Mouse (Mus musculus) brain, embryonic 14.5 days (tissue): Measurements from ENCODE around the gene Cdh11.

ENCODE experiments used
- CTCF ChIP-seq: fragments of 200-500 bp; IDR thresholded peaks from 2 replicates; pipeline ENCODE4 v1.5.1; 2012; ENCODE audit warnings: inconsistent platforms, mild to moderate bottlenecking, moderate library complexity, borderline replicate concordance; ENCODE audit not compliant: insufficient read depth, insufficient read length; ENCODE audit errors: extremely low read depth
- POLR2A ChIP-seq: fragments of 200-500 bp; IDR thresholded peaks from 2 replicates; pipeline ENCODE4 v1.6.1; 2012; ENCODE audit warnings: mild to moderate bottlenecking, inconsistent platforms, borderline replicate concordance; ENCODE audit not compliant: poor library complexity, insufficient read depth, insufficient read length, severe bottlenecking; ENCODE audit errors: extremely low read depth

DNA sequence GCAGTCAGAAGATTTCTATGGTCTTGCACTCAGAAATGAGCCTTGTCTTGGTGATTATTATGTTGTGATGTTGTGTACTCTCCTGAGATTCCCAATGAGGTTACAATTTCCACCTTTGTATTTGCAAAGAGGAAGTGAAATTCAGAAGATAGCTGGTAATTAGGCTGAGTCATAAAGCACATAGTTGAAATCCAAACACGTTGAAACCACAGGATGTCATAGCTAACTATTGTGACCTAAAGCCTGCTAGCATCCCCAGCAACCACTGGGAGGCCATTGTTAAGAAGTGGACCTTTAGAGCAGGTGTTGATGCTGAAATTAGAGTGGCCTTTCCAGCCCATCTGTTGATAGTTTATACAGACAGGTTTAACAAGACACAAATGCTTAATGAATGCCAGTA is 85.2 kb downstream of the Cdh11 start:
- no peak for TF ChIP-seq CTCF
- TF ChIP-seq POLR2A, result no peak
